Mouse (Mus musculus) ES-Bruce4 (cell line): ENCODE results near the gene Erc1. TPM values are rescaled to one million over a fixed set of nuclear protein-coding genes. Genes with fewer than 3 reads are reported as not detected.

Experiments
- H3K27ac ChIP-seq: 2 replicates; pipeline ENCODE4 v1.5.1; 2012; ENCODE audit warnings: low read length, inconsistent platforms; ENCODE audit not compliant: insufficient read depth
- H3K27me3 ChIP-seq: 2 replicates; pipeline ENCODE4 v1.6.1; 2012; ENCODE audit warnings: mild to moderate bottlenecking, low read length, inconsistent platforms; ENCODE audit not compliant: control insufficient read depth, poor library complexity, insufficient read depth, severe bottlenecking
- H3K36me3 ChIP-seq: 2 replicates; pipeline ENCODE4 v1.6.1; 2012; ENCODE audit warnings: inconsistent platforms, mild to moderate bottlenecking, low read length, moderate library complexity; ENCODE audit not compliant: control insufficient read depth, poor library complexity, insufficient read depth, severe bottlenecking
- H3K4me1 ChIP-seq: one replicate; pipeline ENCODE4 v1.8.1; 2011; ENCODE audit warnings: low read length; ENCODE audit not compliant: control insufficient read depth, insufficient read depth
- H3K4me3 ChIP-seq: 2 replicates; pipeline ENCODE4 v1.5.1; 2011; ENCODE audit warnings: low read depth, mild to moderate bottlenecking, low read length
- H3K9ac ChIP-seq: 2 replicates; pipeline ENCODE4 v1.6.1; 2012; ENCODE audit warnings: low read depth, mild to moderate bottlenecking, inconsistent platforms; ENCODE audit not compliant: poor library complexity, severe bottlenecking
- H3K9me3 ChIP-seq: replicated peaks from 2 replicates; pipeline ENCODE4 v1.6.1; 2012; ENCODE audit warnings: mild to moderate bottlenecking, low read length, inconsistent platforms; ENCODE audit not compliant: control insufficient read depth, poor library complexity, insufficient read depth, severe bottlenecking
- CTCF ChIP-seq: IDR thresholded peaks from one replicate; pipeline ENCODE4 v1.8.1; 2011; ENCODE audit warnings: low read depth, low read length
- EP300 ChIP-seq: IDR thresholded peaks from 2 replicates; pipeline ENCODE4 v1.6.1; 2011; ENCODE audit warnings: low read depth, low read length; ENCODE audit not compliant: insufficient read depth
- POLR2A ChIP-seq: IDR thresholded peaks from one replicate; pipeline ENCODE4 v1.8.1; 2011; ENCODE audit warnings: low read length; ENCODE audit not compliant: insufficient read depth
- polyA plus RNA-seq: library from polyadenylated mRNA; stranded (reverse); fragments of >200 nt; gene quantifications from 2 replicates; pipeline ENCODE4 v1.2.4, GENCODE M21; 2011; ENCODE audit warnings: low read depth; ENCODE audit not compliant: missing spikeins, insufficient read depth, insufficient read length

Erc1 gene
- polyA plus RNA-seq, 1 experiment = 55.6 TPM

DNA sequence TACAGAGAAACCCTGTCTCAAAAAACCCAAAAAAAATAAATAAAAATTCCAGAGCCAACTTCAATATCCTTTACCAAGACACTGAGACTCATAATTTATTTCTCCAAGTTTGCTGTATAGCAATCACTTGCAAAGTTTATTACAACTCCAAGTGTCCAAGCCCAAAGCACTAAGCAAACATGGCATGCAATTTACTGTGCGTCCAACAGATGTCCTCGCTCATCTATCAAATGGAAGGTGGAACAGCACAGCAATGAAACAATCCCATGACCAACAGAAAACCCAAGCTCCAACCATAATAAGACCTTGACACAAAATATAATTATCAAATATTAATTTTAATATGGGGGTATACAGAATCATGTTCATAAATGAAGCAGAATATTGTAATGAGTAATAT is 55.4 kb downstream of the Erc1 start:
- Histone ChIP-seq H3K9me3 (no peaks in the 10 kb centered on the region), H3K9ac (no peak overlapping the region), H3K27me3 (no peaks in the 10 kb centered on the region), H3K36me3 (peaks cover 5% of the 10 kb centered on the region; the same call in 1 of the 2 replicates), H3K4me1 (no peaks in the 10 kb centered on the region), H3K4me3 (no peak overlapping the region), H3K27ac (no peak overlapping the region)
- TF ChIP-seq POLR2A = no peak
- peak; percentile 3 for TF ChIP-seq CTCF

DNA sequence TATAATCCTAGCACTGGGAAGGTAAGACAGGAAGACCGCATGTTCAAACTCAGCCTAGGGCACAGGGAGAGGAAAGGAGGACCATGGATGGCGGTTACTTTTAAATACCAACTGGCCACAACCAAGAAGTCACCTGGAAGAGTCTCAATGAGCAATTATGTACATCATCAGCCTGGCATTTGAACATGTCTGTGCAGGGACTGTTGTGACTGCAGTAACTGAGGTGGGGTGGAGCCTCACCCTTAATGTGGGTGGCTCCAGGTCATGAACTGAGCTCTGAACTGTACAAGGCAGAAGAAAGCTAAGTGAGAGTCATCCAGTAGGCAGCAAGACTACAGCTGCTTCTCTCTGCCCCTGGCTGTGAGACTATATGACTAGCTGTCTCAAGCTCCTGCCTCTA is 65.6 kb downstream of the Erc1 start:
- no peaks in the 10 kb centered on the region for H3K36me3 ChIP-seq
- H3K9me3 ChIP-seq = no peaks in the 10 kb centered on the region
- no peaks in the 10 kb centered on the region for H3K4me1 ChIP-seq
- TF ChIP-seq POLR2A (no peak), EP300 (no peak), CTCF (no peak)
- H3K27ac ChIP-seq = no peak overlapping the region
- H3K27me3 ChIP-seq = no peaks in the 10 kb centered on the region
- H3K4me3 ChIP-seq = no peak overlapping the region
- H3K9ac ChIP-seq = no peak overlapping the region

DNA sequence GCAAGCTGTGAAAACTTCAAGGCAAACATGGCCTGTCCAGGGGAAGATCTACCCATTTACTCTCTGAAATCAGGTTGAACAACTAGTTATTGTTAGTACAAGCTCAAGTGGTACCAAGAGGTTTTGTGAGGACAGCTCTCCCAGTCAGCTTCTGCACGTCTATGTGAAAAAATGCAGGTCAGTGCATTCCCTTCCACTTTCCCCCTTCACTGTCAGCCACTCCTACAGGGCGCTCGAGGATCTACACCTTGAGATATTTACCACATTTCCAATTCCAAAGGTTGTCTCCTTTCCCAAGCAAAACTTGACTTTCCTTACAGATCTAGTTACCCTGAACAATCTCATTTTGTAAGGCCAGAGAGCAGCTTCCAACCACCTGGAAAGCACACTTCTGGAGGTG is 66.9 kb downstream of the Erc1 start:
- Histone ChIP-seq H3K27ac (no peak overlapping the region), H3K9ac (no peak overlapping the region), H3K9me3 (no peaks in the 10 kb centered on the region), H3K36me3 (no peaks in the 10 kb centered on the region), H3K4me1 (no peaks in the 10 kb centered on the region), H3K27me3 (no peaks in the 10 kb centered on the region), H3K4me3 (no peak overlapping the region)
- TF ChIP-seq CTCF (no peak), POLR2A (no peak), EP300 (no peak)

DNA sequence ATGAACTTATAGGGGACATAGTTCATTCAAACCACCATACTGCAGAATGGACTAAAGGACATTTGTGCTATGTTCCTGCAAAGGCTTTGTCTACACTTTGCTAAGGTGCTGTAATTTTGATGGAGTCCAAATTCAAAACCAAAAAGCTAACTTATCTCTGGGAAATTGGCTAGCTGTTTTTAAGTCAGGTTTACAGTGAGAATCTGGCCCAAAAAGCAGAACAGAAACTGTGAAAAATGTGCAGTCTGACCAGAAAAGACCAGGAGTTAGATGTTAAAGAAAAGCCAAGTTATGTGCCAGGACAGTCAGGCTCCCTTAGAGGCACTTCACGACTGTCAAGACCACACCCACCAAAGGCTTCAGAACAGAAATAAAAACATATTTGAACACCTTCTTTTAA is 79.2 kb downstream of the Erc1 start:
- H3K9ac ChIP-seq = no peak overlapping the region
- no peak overlapping the region for H3K27ac ChIP-seq
- no peaks in the 10 kb centered on the region; the same call in 1 of the 2 replicates for H3K36me3 ChIP-seq
- H3K4me3 ChIP-seq = no peak overlapping the region
- no peaks in the 10 kb centered on the region for H3K9me3 ChIP-seq
- TF ChIP-seq EP300 (no peak), POLR2A (no peak), CTCF (no peak)
- no peaks in the 10 kb centered on the region for H3K27me3 ChIP-seq
- no peaks in the 10 kb centered on the region for H3K4me1 ChIP-seq

DNA sequence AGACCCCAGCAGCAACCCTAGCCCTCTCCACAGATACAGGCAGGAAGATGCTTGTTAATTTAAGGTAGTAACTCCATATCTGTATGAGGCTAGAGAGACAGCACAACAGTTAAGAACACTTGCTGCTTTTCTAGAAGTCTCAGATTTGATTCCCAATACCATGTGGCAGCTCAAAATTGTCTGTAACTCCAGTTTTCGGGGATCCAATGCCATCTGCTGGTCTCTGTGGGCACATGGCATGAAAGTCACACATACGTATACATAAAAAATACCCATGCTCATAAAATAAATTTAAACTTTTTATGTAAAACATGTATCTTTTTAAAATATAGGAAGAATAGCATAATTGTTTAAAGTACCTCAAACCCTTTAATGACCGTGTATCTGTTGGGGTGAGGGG is 83.6 kb downstream of the Erc1 start:
- H3K9ac ChIP-seq = no peak overlapping the region
- peaks cover 2% of the 10 kb centered on the region; the same call in 1 of the 2 replicates for H3K36me3 ChIP-seq
- TF ChIP-seq CTCF = no peak
- no peak for TF ChIP-seq POLR2A
- no peak for TF ChIP-seq EP300
- H3K4me1 ChIP-seq = peaks cover 2% of the 10 kb centered on the region
- no peak overlapping the region for H3K27ac ChIP-seq
- H3K9me3 ChIP-seq = no peaks in the 10 kb centered on the region
- no peak overlapping the region for H3K4me3 ChIP-seq
- no peaks in the 10 kb centered on the region for H3K27me3 ChIP-seq

DNA sequence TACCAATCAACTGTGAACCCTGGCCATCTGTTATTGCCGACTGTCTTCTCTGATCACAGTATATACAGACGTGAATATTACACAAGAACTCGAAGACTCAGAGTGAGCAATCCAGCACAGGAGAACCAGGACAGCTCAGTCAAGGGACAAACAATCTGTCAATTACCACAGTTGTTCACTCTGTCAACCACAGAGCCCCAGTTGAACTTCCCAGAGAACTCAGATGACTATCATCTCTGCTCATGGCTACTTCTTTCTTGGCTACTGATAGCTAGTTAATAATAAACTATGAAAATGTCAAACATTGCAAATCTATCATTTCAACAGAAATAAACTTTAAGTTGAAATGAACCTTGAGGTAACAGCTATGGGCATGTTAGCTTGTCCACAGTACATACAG is 88.1 kb downstream of the Erc1 start:
- no peak overlapping the region for H3K9ac ChIP-seq

More for the DNA sequence above, 88.1 kb downstream of the Erc1 start:
- TF ChIP-seq POLR2A (no peak), EP300 (no peak), CTCF (no peak)
- Histone ChIP-seq H3K27ac (no peak overlapping the region), H3K27me3 (no peaks in the 10 kb centered on the region), H3K4me1 (peaks cover 2% of the 10 kb centered on the region), H3K36me3 (0 out of 2 replicates have a peak, but pooled peaks cover 2% of the 10 kb centered on the region), H3K9me3 (no peaks in the 10 kb centered on the region), H3K4me3 (no peak overlapping the region)
